Mouse (Mus musculus): ENCODE data around the gene Actr5. TPM values are rescaled to one million over a fixed set of nuclear protein-coding genes. Genes with fewer than 3 reads are reported as not detected.

The Actr5 gene
- polyA plus RNA-seq, 1 experiment, result 6.4 TPM

DNA sequence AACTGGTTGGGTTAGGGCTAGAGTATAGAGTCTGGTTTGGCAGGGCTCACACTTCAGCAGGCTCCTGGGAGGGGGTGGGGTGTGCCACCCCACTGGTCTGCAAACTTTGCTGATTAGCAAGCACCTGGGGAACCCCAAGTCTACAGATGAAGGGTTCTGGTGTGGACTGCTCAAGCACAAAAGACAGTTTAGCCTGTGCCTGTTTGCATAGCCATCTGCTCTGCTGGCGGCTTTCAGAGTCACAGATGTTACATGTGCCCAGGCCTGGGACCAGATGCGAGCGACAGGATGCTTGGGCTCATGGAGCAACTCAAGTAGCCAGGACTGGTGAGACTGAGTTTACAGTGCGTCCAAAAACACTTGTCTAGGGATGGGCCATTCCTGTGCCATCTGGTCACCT is 48.8 kb downstream of the Actr5 start:
- Histone ChIP-seq H3K27ac (ENCODE audit: insufficient read depth, low read depth, low read length) (0 out of 2 replicates have a peak overlapping the region, but pooled peaks have one; percentile 37), H3K4me1 (ENCODE audit: control insufficient read depth, insufficient read depth, low read length) (peaks cover 23% of the 10 kb centered on the region; the same call in 1 of the 2 replicates), H3K36me3 (ENCODE audit: control insufficient read depth, insufficient read depth, low read length) (no peaks in the 10 kb centered on the region), H3K4me3 (ENCODE audit: insufficient read depth, low read depth, low read length) (no peak overlapping the region), H3K27me3 (replicated peaks; ENCODE audit: control insufficient read depth, insufficient read depth, low read length) (no peaks in the 10 kb centered on the region)
- DNase-seq, result no peak
- 74% methylated on average over 4 of the region's 4 CpGs for WGBS
- no peak for TF ChIP-seq CTCF (conservative IDR thresholded peaks at IDR 0.05; ENCODE audit: insufficient read depth, insufficient read length, low read depth, low read length)
- TF ChIP-seq POLR2A (IDR thresholded peaks at IDR 0.05; ENCODE audit: low read depth, low read length), result no peak

GRCm38 (mm10) chr2:158674131-158674530 is 49.4 kb downstream of the Actr5 start:
- TF ChIP-seq CTCF (conservative IDR thresholded peaks at IDR 0.05; ENCODE audit: insufficient read depth, insufficient read length, low read depth, low read length), result no peak
- TF ChIP-seq POLR2A (IDR thresholded peaks at IDR 0.05; ENCODE audit: low read depth, low read length), result no peak
- no peak overlapping the region for H3K4me3 ChIP-seq (ENCODE audit: insufficient read depth, low read depth, low read length)
- WGBS, result 36% methylated on average over 6 of the region's 6 CpGs
- H3K36me3 ChIP-seq (ENCODE audit: control insufficient read depth, insufficient read depth, low read length), result no peaks in the 10 kb centered on the region
- no peaks in the 10 kb centered on the region for H3K27me3 ChIP-seq (replicated peaks; ENCODE audit: control insufficient read depth, insufficient read depth, low read length)
- peaks cover 23% of the 10 kb centered on the region; the same call in 1 of the 2 replicates for H3K4me1 ChIP-seq (ENCODE audit: control insufficient read depth, insufficient read depth, low read length)
- no peak for DNase-seq
- no peak overlapping the region for H3K27ac ChIP-seq (ENCODE audit: insufficient read depth, low read depth, low read length)

DNA sequence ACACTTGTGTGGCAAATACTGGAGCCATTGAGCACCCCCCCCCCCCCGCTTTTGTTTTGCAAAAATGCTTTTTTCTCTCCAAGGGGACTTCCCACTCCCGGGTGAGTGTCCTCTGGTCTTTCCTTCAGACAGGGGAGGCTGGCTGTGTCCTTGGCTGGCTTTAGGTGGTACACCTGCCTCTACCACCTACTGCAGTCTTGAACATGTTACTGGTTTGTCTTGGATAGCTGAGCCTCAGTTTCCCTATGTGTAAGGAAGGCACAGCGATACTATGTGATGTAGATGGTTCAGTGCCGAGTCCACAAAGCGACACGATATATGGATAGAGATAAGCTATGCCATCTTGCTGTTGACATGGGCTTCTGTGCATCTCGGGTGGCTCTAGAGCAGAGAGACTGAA is 50.1 kb downstream of the Actr5 start:
- WGBS, result 88% methylated on average over 7 of the region's 7 CpGs

DNA sequence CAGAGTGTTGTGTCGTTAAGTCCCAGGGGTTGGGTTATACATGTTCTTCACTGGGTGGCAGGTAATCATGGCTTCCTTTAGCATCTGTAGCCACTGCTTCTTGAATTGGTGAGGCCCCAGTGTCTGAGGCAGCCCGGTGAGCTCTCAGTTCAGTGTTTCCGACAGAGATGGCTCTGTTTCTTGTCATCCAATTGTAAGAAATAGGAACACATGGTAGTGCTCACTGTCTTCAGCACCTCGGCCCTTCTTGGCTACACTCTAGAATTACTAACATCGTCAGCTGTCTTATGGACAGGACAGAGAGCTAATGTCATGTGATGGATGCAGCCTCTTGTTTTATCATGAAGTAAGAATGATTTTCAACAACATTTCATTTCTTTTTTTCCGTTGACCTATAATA is 50.5 kb downstream of the Actr5 start:
- H3K4me1 ChIP-seq (ENCODE audit: control insufficient read depth, insufficient read depth, low read length), result peaks cover 19% of the 10 kb centered on the region; the same call in 1 of the 2 replicates
- WGBS, result 67% methylated on average over 6 of the region's 6 CpGs
- no peaks in the 10 kb centered on the region for H3K36me3 ChIP-seq (ENCODE audit: control insufficient read depth, insufficient read depth, low read length)
- no peak overlapping the region for H3K27ac ChIP-seq (ENCODE audit: insufficient read depth, low read depth, low read length)
- DNase-seq, result no peak
- H3K27me3 ChIP-seq (replicated peaks; ENCODE audit: control insufficient read depth, insufficient read depth, low read length), result no peaks in the 10 kb centered on the region
- H3K4me3 ChIP-seq (ENCODE audit: insufficient read depth, low read depth, low read length), result no peak overlapping the region
- no peak for TF ChIP-seq CTCF (conservative IDR thresholded peaks at IDR 0.05; ENCODE audit: insufficient read depth, insufficient read length, low read depth, low read length)
- TF ChIP-seq POLR2A (IDR thresholded peaks at IDR 0.05; ENCODE audit: low read depth, low read length), result no peak

More for the DNA sequence above, 50.1 kb downstream of the Actr5 start:
- Histone ChIP-seq H3K36me3 (ENCODE audit: control insufficient read depth, insufficient read depth, low read length) (no peaks in the 10 kb centered on the region), H3K4me3 (ENCODE audit: insufficient read depth, low read depth, low read length) (no peak overlapping the region), H3K4me1 (ENCODE audit: control insufficient read depth, insufficient read depth, low read length) (peaks cover 20% of the 10 kb centered on the region; the same call in 1 of the 2 replicates), H3K27me3 (replicated peaks; ENCODE audit: control insufficient read depth, insufficient read depth, low read length) (no peaks in the 10 kb centered on the region), H3K27ac (ENCODE audit: insufficient read depth, low read depth, low read length) (no peak overlapping the region)
- TF ChIP-seq POLR2A (IDR thresholded peaks at IDR 0.05; ENCODE audit: low read depth, low read length) (no peak), CTCF (conservative IDR thresholded peaks at IDR 0.05; ENCODE audit: insufficient read depth, insufficient read length, low read depth, low read length) (no peak)
- DNase-seq, result no peak

- no peak for DNase-seq
- Histone ChIP-seq H3K27ac (ENCODE audit: insufficient read depth, low read depth, low read length) (no peak overlapping the region), H3K27me3 (replicated peaks; ENCODE audit: control insufficient read depth, insufficient read depth, low read length) (no peaks in the 10 kb centered on the region), H3K36me3 (ENCODE audit: control insufficient read depth, insufficient read depth, low read length) (no peaks in the 10 kb centered on the region), H3K4me3 (ENCODE audit: insufficient read depth, low read depth, low read length) (no peak overlapping the region), H3K4me1 (ENCODE audit: control insufficient read depth, insufficient read depth, low read length) (peaks cover 16% of the 10 kb centered on the region; the same call in 1 of the 2 replicates)
- 91% methylated on average over 12 of the region's 12 CpGs for WGBS
- TF ChIP-seq POLR2A (IDR thresholded peaks at IDR 0.05; ENCODE audit: low read depth, low read length), result no peak
- no peak for TF ChIP-seq CTCF (conservative IDR thresholded peaks at IDR 0.05; ENCODE audit: insufficient read depth, insufficient read length, low read depth, low read length)
Observed at GRCm38 (mm10) chr2:158675907-158676533, 51.3 kb downstream of the Actr5 start.

DNA sequence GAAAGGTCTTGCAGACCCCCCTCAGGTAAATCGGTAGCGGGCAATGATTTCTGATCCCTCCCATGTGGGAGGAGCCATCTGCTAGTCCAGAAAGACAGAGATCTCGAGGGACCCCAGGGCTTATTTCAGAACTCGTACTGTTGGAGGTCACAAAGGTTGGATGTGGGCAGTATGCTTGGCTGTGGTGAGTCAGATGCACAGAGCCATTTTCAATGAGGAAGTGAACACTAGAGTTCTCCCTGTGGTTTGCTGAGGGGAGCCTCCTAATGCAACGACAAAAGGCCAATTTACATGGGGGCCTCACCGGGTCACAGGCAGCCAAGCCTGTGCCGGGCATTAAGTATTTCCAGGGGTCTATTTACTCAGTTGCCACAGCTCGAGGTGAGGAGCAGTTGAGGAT is 53.3 kb downstream of the Actr5 start:
- no peak overlapping the region for H3K4me3 ChIP-seq (ENCODE audit: insufficient read depth, low read depth, low read length)
- H3K4me1 ChIP-seq (ENCODE audit: control insufficient read depth, insufficient read depth, low read length), result peaks cover 13% of the 10 kb centered on the region; the same call in 1 of the 2 replicates
- H3K27ac ChIP-seq (ENCODE audit: insufficient read depth, low read depth, low read length), result no peak overlapping the region
- 63% methylated on average over 8 of the region's 8 CpGs for WGBS
- no peak for TF ChIP-seq CTCF (conservative IDR thresholded peaks at IDR 0.05; ENCODE audit: insufficient read depth, insufficient read length, low read depth, low read length)
- no peak for TF ChIP-seq POLR2A (IDR thresholded peaks at IDR 0.05; ENCODE audit: low read depth, low read length)
- H3K27me3 ChIP-seq (replicated peaks; ENCODE audit: control insufficient read depth, insufficient read depth, low read length), result no peaks in the 10 kb centered on the region
- H3K36me3 ChIP-seq (ENCODE audit: control insufficient read depth, insufficient read depth, low read length), result no peaks in the 10 kb centered on the region
- DNase-seq, result no peak

DNA sequence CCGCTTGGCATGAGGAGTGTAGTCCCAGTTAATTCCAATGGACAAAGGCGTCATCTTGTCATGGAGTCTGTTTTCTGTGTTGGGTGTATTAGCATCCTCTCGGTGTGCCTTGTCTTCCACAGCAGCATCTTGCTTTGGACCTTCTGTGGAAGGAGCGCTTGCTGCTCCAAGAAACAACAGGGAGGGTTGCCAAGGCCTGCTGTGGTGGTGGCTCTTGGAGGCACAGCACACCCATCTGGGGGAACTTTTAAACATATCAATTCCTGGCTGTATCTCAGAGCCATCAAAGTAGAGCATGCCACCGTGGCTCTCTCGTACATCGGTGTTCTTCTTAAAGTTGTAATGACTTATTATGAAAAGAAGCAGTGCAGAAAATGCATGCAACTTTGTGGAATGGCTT is 54.4 kb downstream of the Actr5 start:
- TF ChIP-seq POLR2A (IDR thresholded peaks at IDR 0.05; ENCODE audit: low read depth, low read length), result no peak
- no peak for TF ChIP-seq CTCF (conservative IDR thresholded peaks at IDR 0.05; ENCODE audit: insufficient read depth, insufficient read length, low read depth, low read length)
- Histone ChIP-seq H3K27me3 (replicated peaks; ENCODE audit: control insufficient read depth, insufficient read depth, low read length) (no peaks in the 10 kb centered on the region), H3K4me3 (ENCODE audit: insufficient read depth, low read depth, low read length) (no peak overlapping the region), H3K4me1 (ENCODE audit: control insufficient read depth, insufficient read depth, low read length) (peaks cover 13% of the 10 kb centered on the region; the same call in 1 of the 2 replicates), H3K36me3 (ENCODE audit: control insufficient read depth, insufficient read depth, low read length) (no peaks in the 10 kb centered on the region), H3K27ac (ENCODE audit: insufficient read depth, low read depth, low read length) (no peak overlapping the region)
- no peak for DNase-seq
- 94% methylated on average over 7 of the region's 7 CpGs for WGBS
